Mouse (Mus musculus) megakaryocyte, embryonic 14.5 days (primary cell): ENCODE measurements at regions not wholly inside any gene's neighbourhood (a gene's known extent, or its start where the extent isn't known, plus 50 kb on each side); places are given as distances from the start of the nearest gene placed in this dataset.

Experiments used
- FLI1 ChIP-seq: IDR thresholded peaks from 2 replicates; pipeline ENCODE4 v1.6.1; 2012; ENCODE audit warnings: low read length, inconsistent platforms, mixed read lengths
- GATA1 ChIP-seq: IDR thresholded peaks from 3 replicates; pipeline ENCODE4 v1.6.1; 2012; ENCODE audit warnings: mixed read lengths, low read length, inconsistent platforms, borderline replicate concordance

DNA sequence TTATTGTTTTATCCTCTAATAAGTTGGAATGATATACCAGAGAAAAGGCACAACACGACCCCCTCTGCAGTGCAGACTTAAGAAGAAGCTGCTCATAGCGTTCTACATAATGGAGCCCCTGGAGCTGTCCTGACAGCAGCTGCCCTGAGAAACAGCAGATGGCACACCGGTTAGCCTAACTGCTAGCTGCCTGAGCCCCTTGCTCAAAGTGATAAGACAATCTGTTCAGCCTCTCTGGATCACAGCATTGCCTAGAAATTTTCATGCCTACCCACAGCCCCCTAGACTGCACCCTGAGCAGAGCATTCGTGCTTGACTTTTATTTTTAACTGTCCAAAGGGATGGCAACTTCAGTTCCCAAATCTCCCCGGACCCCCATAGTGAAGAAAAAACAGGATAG, 132.4 kb upstream of the Gm34302 start:
- no peak for TF ChIP-seq GATA1
- TF ChIP-seq FLI1 = no peak
